Mouse (Mus musculus): Measurements from ENCODE around the gene Cadps.

GRCm38 (mm10) chr14:12448883-12449282 is 374.0 kb downstream of the Cadps start:
- TF ChIP-seq CTCF (IDR thresholded peaks at IDR 0.05) (no peak), EP300 (IDR thresholded peaks at IDR 0.05; ENCODE audit: insufficient read depth, low read depth, low read length) (no peak), POLR2A (IDR thresholded peaks at IDR 0.05; ENCODE audit: insufficient read depth, low read depth, low read length) (no peak)

All from heart, adult 2 months (tissue).